Mouse (Mus musculus): ENCODE measurements around the gene Hip1r. TPM values are rescaled to one million over a fixed set of nuclear protein-coding genes. Genes with fewer than 3 reads are reported as not detected.
A peak's percentile ranks its signal among the peaks of the same experiment; 100 is the strongest.

Hip1r gene
- polyA plus RNA-seq, 1 experiment from 2014 or later: 8.6 TPM

GRCm38 (mm10) chr5:123975668-123976180 is 2.3 kb downstream of the Hip1r start:
- Histone ChIP-seq H3K9me3 (no peaks in the 10 kb centered on the region), H3K4me3 (no peak overlapping the region), H3K4me1 (peaks cover 31% of the 10 kb centered on the region), H3K9ac (no peak overlapping the region), H3K27me3 (peaks cover 32% of the 10 kb centered on the region), H3K36me3 (no peaks in the 10 kb centered on the region), H3K27ac (no peak overlapping the region), H3K4me2 (replicated peaks) (no peak overlapping the region; the same call in 1 of the 2 replicates)
- no peak for ATAC-seq (ENCODE audit: low FRiP score, low read depth)
- WGBS: 64% methylated on average over 6 of the region's 6 CpGs

GRCm38 (mm10) chr5:123977231-123977630 is 3.8 kb downstream of the Hip1r start:
- Histone ChIP-seq H3K4me1 (peaks cover 31% of the 10 kb centered on the region), H3K4me2 (replicated peaks) (no peak overlapping the region), H3K27ac (no peak overlapping the region), H3K9me3 (no peaks in the 10 kb centered on the region), H3K27me3 (peaks cover 32% of the 10 kb centered on the region), H3K4me3 (no peak overlapping the region), H3K9ac (no peak overlapping the region), H3K36me3 (no peaks in the 10 kb centered on the region)
- 18% methylated on average over 3 of the region's 3 CpGs for WGBS
- ATAC-seq (ENCODE audit: low FRiP score, low read depth): no peak

GRCm38 (mm10) chr5:123978131-123978530 is 4.7 kb downstream of the Hip1r start:
- H3K27ac ChIP-seq: no peak overlapping the region
- H3K9me3 ChIP-seq: no peaks in the 10 kb centered on the region
- no peaks in the 10 kb centered on the region for H3K36me3 ChIP-seq
- no peak for ATAC-seq (ENCODE audit: low FRiP score, low read depth)
- no peak overlapping the region for H3K9ac ChIP-seq
- H3K4me1 ChIP-seq: peaks cover 31% of the 10 kb centered on the region
- H3K27me3 ChIP-seq: peaks cover 26% of the 10 kb centered on the region
- no peak overlapping the region for H3K4me3 ChIP-seq
- H3K4me2 ChIP-seq (replicated peaks): no peak overlapping the region
- WGBS: 82% methylated on average over 5 of the region's 5 CpGs

- 63% methylated on average over 18 of the region's 18 CpGs for WGBS
- H3K4me2 ChIP-seq (replicated peaks): no peak overlapping the region
- H3K27ac ChIP-seq: no peak overlapping the region
- ATAC-seq (ENCODE audit: low FRiP score, low read depth): no peak
- H3K9ac ChIP-seq: no peak overlapping the region
- H3K36me3 ChIP-seq: no peaks in the 10 kb centered on the region
- no peak overlapping the region for H3K4me3 ChIP-seq
- H3K27me3 ChIP-seq: peaks cover 22% of the 10 kb centered on the region
- no peaks in the 10 kb centered on the region for H3K9me3 ChIP-seq
- peaks cover 30% of the 10 kb centered on the region for H3K4me1 ChIP-seq
Observed at GRCm38 (mm10) chr5:123979221-123979979, 6.0 kb downstream of the Hip1r start.

- no peak for ATAC-seq (ENCODE audit: low FRiP score, low read depth)
- H3K4me1 ChIP-seq: peaks cover 24% of the 10 kb centered on the region
- H3K9me3 ChIP-seq: no peaks in the 10 kb centered on the region
- 50% methylated on average over 4 of the region's 4 CpGs for WGBS
- no peak overlapping the region for H3K4me3 ChIP-seq
- no peaks in the 10 kb centered on the region for H3K36me3 ChIP-seq
- no peak overlapping the region for H3K27ac ChIP-seq
- no peak overlapping the region for H3K4me2 ChIP-seq (replicated peaks)
- no peak overlapping the region for H3K9ac ChIP-seq
- peaks cover 16% of the 10 kb centered on the region for H3K27me3 ChIP-seq
Observed at GRCm38 (mm10) chr5:123979980-123980369, 6.5 kb downstream of the Hip1r start.

GRCm38 (mm10) chr5:123980521-123981249 is 7.3 kb downstream of the Hip1r start:
- H3K27me3 ChIP-seq: peaks cover 9% of the 10 kb centered on the region; the same call in 1 of the 2 replicates
- H3K9ac ChIP-seq: no peak overlapping the region
- 78% methylated on average over 9 of the region's 9 CpGs for WGBS
- no peaks in the 10 kb centered on the region for H3K36me3 ChIP-seq
- H3K4me2 ChIP-seq (replicated peaks): no peak overlapping the region
- H3K4me1 ChIP-seq: peaks cover 22% of the 10 kb centered on the region
- H3K9me3 ChIP-seq: no peaks in the 10 kb centered on the region
- H3K4me3 ChIP-seq: no peak overlapping the region
- H3K27ac ChIP-seq: no peak overlapping the region
- no peak for ATAC-seq (ENCODE audit: low FRiP score, low read depth)

- Histone ChIP-seq H3K9ac (no peak overlapping the region), H3K27me3 (peaks cover 4% of the 10 kb centered on the region; the same call in 1 of the 2 replicates), H3K36me3 (no peaks in the 10 kb centered on the region), H3K4me2 (replicated peaks) (no peak overlapping the region), H3K4me3 (no peak overlapping the region), H3K9me3 (no peaks in the 10 kb centered on the region), H3K4me1 (peaks cover 22% of the 10 kb centered on the region), H3K27ac (no peak overlapping the region)
- 77% methylated on average over 6 of the region's 6 CpGs for WGBS
- no peak for ATAC-seq (ENCODE audit: low FRiP score, low read depth)
Observed at GRCm38 (mm10) chr5:123981250-123981554, 7.8 kb downstream of the Hip1r start.

GRCm38 (mm10) chr5:123982838-123983237 is 9.4 kb downstream of the Hip1r start:
- no peaks in the 10 kb centered on the region for H3K27me3 ChIP-seq
- peaks cover 23% of the 10 kb centered on the region for H3K4me1 ChIP-seq
- 83% methylated on average over 11 of the region's 11 CpGs for WGBS
- ATAC-seq (ENCODE audit: low FRiP score, low read depth): no peak
- no peaks in the 10 kb centered on the region for H3K9me3 ChIP-seq
- H3K4me2 ChIP-seq (replicated peaks): no peak overlapping the region
- H3K27ac ChIP-seq: no peak overlapping the region
- H3K4me3 ChIP-seq: no peak overlapping the region
- H3K36me3 ChIP-seq: no peaks in the 10 kb centered on the region
- H3K9ac ChIP-seq: no peak overlapping the region

- Histone ChIP-seq H3K27ac (no peak overlapping the region), H3K36me3 (no peaks in the 10 kb centered on the region), H3K9me3 (no peaks in the 10 kb centered on the region), H3K4me2 (replicated peaks) (no peak overlapping the region), H3K4me3 (no peak overlapping the region), H3K9ac (0 out of 2 replicates have a peak overlapping the region, but pooled peaks have one; percentile 13), H3K27me3 (no peaks in the 10 kb centered on the region), H3K4me1 (peaks cover 13% of the 10 kb centered on the region)
- WGBS: 70% methylated on average over 9 of the region's 9 CpGs
- ATAC-seq (ENCODE audit: low FRiP score, low read depth): peak; percentile 44; the same call in 1 of the 2 replicates
Observed at GRCm38 (mm10) chr5:123985434-123985833, 12.0 kb downstream of the Hip1r start.

- peaks cover 13% of the 10 kb centered on the region for H3K4me1 ChIP-seq
- no peak overlapping the region for H3K4me3 ChIP-seq
- H3K27me3 ChIP-seq: no peaks in the 10 kb centered on the region
- no peaks in the 10 kb centered on the region for H3K36me3 ChIP-seq
- ATAC-seq (ENCODE audit: low FRiP score, low read depth): no peak
- 9% methylated on average over 2 of the region's 2 CpGs for WGBS
- no peak overlapping the region for H3K27ac ChIP-seq
- no peak overlapping the region for H3K4me2 ChIP-seq (replicated peaks)
- H3K9ac ChIP-seq: no peak overlapping the region
- no peaks in the 10 kb centered on the region for H3K9me3 ChIP-seq
Observed at GRCm38 (mm10) chr5:123986925-123987324, 13.5 kb downstream of the Hip1r start.

- no peak overlapping the region for H3K4me2 ChIP-seq (replicated peaks)
- ATAC-seq (ENCODE audit: low FRiP score, low read depth): no peak
- H3K27ac ChIP-seq: no peak overlapping the region
- H3K9me3 ChIP-seq: no peaks in the 10 kb centered on the region
- no peaks in the 10 kb centered on the region for H3K36me3 ChIP-seq
- 70% methylated on average over 4 of the region's 4 CpGs for WGBS
- peaks cover 13% of the 10 kb centered on the region for H3K4me1 ChIP-seq
- H3K4me3 ChIP-seq: no peak overlapping the region
- no peak overlapping the region for H3K9ac ChIP-seq
- H3K27me3 ChIP-seq: no peaks in the 10 kb centered on the region
Observed at GRCm38 (mm10) chr5:123987511-123987910, 14.1 kb downstream of the Hip1r start.

All from limb, embryonic 13.5 days (tissue).